Mouse (Mus musculus): Measurements from ENCODE around the gene Slc39a11. TPM values are rescaled to one million over a fixed set of nuclear protein-coding genes. Genes with fewer than 3 reads are reported as not detected.
"Not testable (repeated sequence)": the region's sequence is repeated elsewhere in the genome, so short reads cannot be mapped to it uniquely, and the experiment has no call there.

Slc39a11 gene
- polyA plus RNA-seq, 1 experiment, result 0.08 TPM

DNA sequence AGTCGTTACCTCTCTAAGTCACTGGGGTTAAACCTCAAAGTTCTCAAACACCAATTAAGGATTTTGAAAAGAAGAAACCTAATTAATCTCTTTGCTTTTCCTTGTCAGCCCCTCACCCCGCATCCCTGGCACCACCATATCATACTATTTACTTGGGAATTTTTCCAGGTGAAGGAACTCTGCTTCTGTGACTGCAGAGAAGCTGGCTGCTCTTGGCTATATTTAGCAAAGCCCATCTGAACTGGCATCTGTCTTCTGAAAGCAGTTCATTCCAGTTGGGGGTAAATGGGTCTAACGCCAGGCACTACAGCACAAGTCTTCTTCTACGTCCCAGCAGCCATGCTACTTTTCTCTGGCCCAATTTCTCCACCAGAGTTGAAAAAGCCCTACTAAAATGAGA is 23.7 kb upstream of the Slc39a11 start:
- Histone ChIP-seq H3K4me1 (ENCODE audit: control insufficient read depth) (peaks cover 63% of the 10 kb centered on the region), H3K4me3 (replicated peaks) (no peak overlapping the region)
- no peak for TF ChIP-seq TAL1 (IDR thresholded peaks at IDR 0.05; ENCODE audit: low read length)
- TF ChIP-seq GATA1 (IDR thresholded peaks at IDR 0.05; ENCODE audit: low read length), result no peak

DNA sequence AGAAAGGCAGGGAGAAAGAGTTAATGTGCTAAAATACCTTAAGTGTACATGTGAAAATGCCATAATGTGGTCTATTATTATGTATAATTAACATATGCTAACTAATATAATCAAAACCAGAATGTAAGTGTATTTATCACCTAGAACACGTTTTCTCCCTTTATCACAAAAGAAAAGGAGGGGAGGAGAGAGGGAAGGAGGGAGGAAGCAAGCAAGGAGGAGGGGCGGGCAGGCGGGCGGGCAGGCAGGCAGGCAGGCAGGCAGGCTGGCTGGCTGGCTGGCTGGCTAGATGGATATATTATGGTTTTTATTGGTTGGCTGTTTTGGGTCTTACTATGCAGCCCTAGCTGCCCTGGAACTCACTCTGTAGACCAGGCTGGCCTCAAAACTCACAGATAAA is 19.8 kb upstream of the Slc39a11 start:
- Histone ChIP-seq H3K4me1 (ENCODE audit: control insufficient read depth) (peaks cover 73% of the 10 kb centered on the region), H3K4me3 (replicated peaks) (no peak overlapping the region), H3K36me3 (ENCODE audit: control insufficient read depth) (peaks cover 96% of the 10 kb centered on the region), H3K27me3 (ENCODE audit: control insufficient read depth) (no peaks in the 10 kb centered on the region), H3K9me3 (ENCODE audit: control insufficient read depth, low read length) (no peaks in the 10 kb centered on the region)
- no peak for TF ChIP-seq GATA1 (IDR thresholded peaks at IDR 0.05; ENCODE audit: low read length)
- TF ChIP-seq TAL1 (IDR thresholded peaks at IDR 0.05; ENCODE audit: low read length), result no peak

More for the DNA sequence above, 23.7 kb upstream of the Slc39a11 start:
- peaks cover 98% of the 10 kb centered on the region for H3K36me3 ChIP-seq (ENCODE audit: control insufficient read depth)
- no peaks in the 10 kb centered on the region for H3K9me3 ChIP-seq (ENCODE audit: control insufficient read depth, low read length)
- H3K27me3 ChIP-seq (ENCODE audit: control insufficient read depth), result no peaks in the 10 kb centered on the region

- Histone ChIP-seq H3K27me3 (ENCODE audit: control insufficient read depth) (no peaks in the 10 kb centered on the region), H3K4me1 (ENCODE audit: control insufficient read depth) (peaks cover 72% of the 10 kb centered on the region), H3K4me3 (replicated peaks) (no peak overlapping the region), H3K9me3 (ENCODE audit: control insufficient read depth, low read length) (no peaks in the 10 kb centered on the region), H3K36me3 (ENCODE audit: control insufficient read depth) (peaks cover 96% of the 10 kb centered on the region)
- no peak for TF ChIP-seq GATA1 (IDR thresholded peaks at IDR 0.05; ENCODE audit: low read length)
- TF ChIP-seq TAL1 (IDR thresholded peaks at IDR 0.05; ENCODE audit: low read length), result no peak
These were observed 19.0 kb upstream of the Slc39a11 start for GRCm38 (mm10) chr11:113668857-113669256.

GRCm38 (mm10) chr11:113667704-113668103 is 17.8 kb upstream of the Slc39a11 start:
- H3K4me1 ChIP-seq (ENCODE audit: control insufficient read depth), result peaks cover 66% of the 10 kb centered on the region
- no peak overlapping the region for H3K4me3 ChIP-seq (replicated peaks)
- H3K36me3 ChIP-seq (ENCODE audit: control insufficient read depth), result peaks cover 96% of the 10 kb centered on the region
- no peak for TF ChIP-seq TAL1 (IDR thresholded peaks at IDR 0.05; ENCODE audit: low read length)
- TF ChIP-seq GATA1 (IDR thresholded peaks at IDR 0.05; ENCODE audit: low read length), result no peak
- no peaks in the 10 kb centered on the region for H3K27me3 ChIP-seq (ENCODE audit: control insufficient read depth)
- H3K9me3 ChIP-seq (ENCODE audit: control insufficient read depth, low read length), result no peaks in the 10 kb centered on the region

GRCm38 (mm10) chr11:113667122-113667521 is 17.2 kb upstream of the Slc39a11 start:
- Histone ChIP-seq H3K9me3 (ENCODE audit: control insufficient read depth, low read length) (no peaks in the 10 kb centered on the region), H3K36me3 (ENCODE audit: control insufficient read depth) (peaks cover 96% of the 10 kb centered on the region), H3K4me1 (ENCODE audit: control insufficient read depth) (peaks cover 62% of the 10 kb centered on the region), H3K27me3 (ENCODE audit: control insufficient read depth) (no peaks in the 10 kb centered on the region), H3K4me3 (replicated peaks) (peak overlapping the region; percentile 43)
- no peak for TF ChIP-seq GATA1 (IDR thresholded peaks at IDR 0.05; ENCODE audit: low read length)
- no peak for TF ChIP-seq TAL1 (IDR thresholded peaks at IDR 0.05; ENCODE audit: low read length)

GRCm38 (mm10) chr11:113666648-113667047 is 16.8 kb upstream of the Slc39a11 start:
- TF ChIP-seq GATA1 (IDR thresholded peaks at IDR 0.05; ENCODE audit: low read length) (no peak), TAL1 (IDR thresholded peaks at IDR 0.05; ENCODE audit: low read length) (no peak)
- Histone ChIP-seq H3K9me3 (ENCODE audit: control insufficient read depth, low read length) (no peaks in the 10 kb centered on the region), H3K4me3 (replicated peaks) (peak overlapping the region; percentile 43), H3K36me3 (ENCODE audit: control insufficient read depth) (peaks cover 96% of the 10 kb centered on the region), H3K4me1 (ENCODE audit: control insufficient read depth) (peaks cover 59% of the 10 kb centered on the region), H3K27me3 (ENCODE audit: control insufficient read depth) (no peaks in the 10 kb centered on the region)

- Histone ChIP-seq H3K4me1 (ENCODE audit: control insufficient read depth) (peaks cover 55% of the 10 kb centered on the region), H3K9me3 (ENCODE audit: control insufficient read depth, low read length) (no peaks in the 10 kb centered on the region), H3K4me3 (replicated peaks) (peak overlapping the region; percentile 43), H3K36me3 (ENCODE audit: control insufficient read depth) (peaks cover 96% of the 10 kb centered on the region), H3K27me3 (ENCODE audit: control insufficient read depth) (no peaks in the 10 kb centered on the region)
- no peak for TF ChIP-seq TAL1 (IDR thresholded peaks at IDR 0.05; ENCODE audit: low read length)
- peak; percentile 54 for TF ChIP-seq GATA1 (IDR thresholded peaks at IDR 0.05; ENCODE audit: low read length)
These were observed 16.3 kb upstream of the Slc39a11 start for GRCm38 (mm10) chr11:113666205-113666604.

GRCm38 (mm10) chr11:113664279-113664678 is 14.4 kb upstream of the Slc39a11 start:
- Histone ChIP-seq H3K4me3 (replicated peaks) (no peak overlapping the region), H3K27me3 (ENCODE audit: control insufficient read depth) (no peaks in the 10 kb centered on the region), H3K36me3 (ENCODE audit: control insufficient read depth) (peaks cover 97% of the 10 kb centered on the region), H3K9me3 (ENCODE audit: control insufficient read depth, low read length) (no peaks in the 10 kb centered on the region), H3K4me1 (ENCODE audit: control insufficient read depth) (peaks cover 40% of the 10 kb centered on the region)
- no peak for TF ChIP-seq GATA1 (IDR thresholded peaks at IDR 0.05; ENCODE audit: low read length)
- no peak for TF ChIP-seq TAL1 (IDR thresholded peaks at IDR 0.05; ENCODE audit: low read length)

DNA sequence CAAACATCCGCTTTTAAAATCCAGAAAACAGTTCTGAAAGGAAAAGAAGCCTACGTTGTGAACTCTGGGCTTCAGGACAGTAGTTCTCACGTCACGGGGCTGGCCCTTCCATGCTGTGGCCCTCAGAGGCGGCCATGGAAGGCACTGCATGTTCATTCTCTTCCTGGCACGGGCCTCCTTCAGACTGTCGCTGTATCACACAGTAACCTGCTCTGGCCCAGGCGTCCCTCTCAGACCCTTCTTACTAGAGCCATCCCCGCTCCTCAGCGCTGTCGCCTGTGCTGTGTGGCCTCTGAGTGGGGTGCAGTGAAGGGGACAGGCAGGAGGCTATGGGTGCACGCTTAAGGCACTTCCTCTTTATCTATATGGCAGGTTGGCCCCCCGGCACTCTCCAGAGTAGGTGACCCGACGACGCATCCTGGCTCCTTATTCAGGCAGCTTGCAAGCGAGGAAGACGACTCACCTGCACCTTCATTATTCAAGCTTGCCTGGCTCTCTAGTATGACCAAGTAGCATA is 12.0 kb upstream of the Slc39a11 start:
- H3K4me3 ChIP-seq (replicated peaks), result no peak overlapping the region
- peaks cover 16% of the 10 kb centered on the region for H3K4me1 ChIP-seq (ENCODE audit: control insufficient read depth)
- H3K36me3 ChIP-seq (ENCODE audit: control insufficient read depth), result peaks cover 97% of the 10 kb centered on the region
- no peaks in the 10 kb centered on the region for H3K27me3 ChIP-seq (ENCODE audit: control insufficient read depth)
- no peak for TF ChIP-seq TAL1 (IDR thresholded peaks at IDR 0.05; ENCODE audit: low read length)
- no peak for TF ChIP-seq GATA1 (IDR thresholded peaks at IDR 0.05; ENCODE audit: low read length)
- no peaks in the 10 kb centered on the region for H3K9me3 ChIP-seq (ENCODE audit: control insufficient read depth, low read length)

- no peaks in the 10 kb centered on the region for H3K9me3 ChIP-seq (ENCODE audit: control insufficient read depth, low read length)
- TF ChIP-seq GATA1 (IDR thresholded peaks at IDR 0.05; ENCODE audit: low read length), result no peak
- TF ChIP-seq TAL1 (IDR thresholded peaks at IDR 0.05; ENCODE audit: low read length), result no peak
- no peaks in the 10 kb centered on the region for H3K27me3 ChIP-seq (ENCODE audit: control insufficient read depth)
- peaks cover 9% of the 10 kb centered on the region for H3K4me1 ChIP-seq (ENCODE audit: control insufficient read depth)
- H3K4me3 ChIP-seq (replicated peaks), result no peak overlapping the region
- peaks cover 98% of the 10 kb centered on the region for H3K36me3 ChIP-seq (ENCODE audit: control insufficient read depth)
These were observed 11.1 kb upstream of the Slc39a11 start for GRCm38 (mm10) chr11:113660940-113661339.

DNA sequence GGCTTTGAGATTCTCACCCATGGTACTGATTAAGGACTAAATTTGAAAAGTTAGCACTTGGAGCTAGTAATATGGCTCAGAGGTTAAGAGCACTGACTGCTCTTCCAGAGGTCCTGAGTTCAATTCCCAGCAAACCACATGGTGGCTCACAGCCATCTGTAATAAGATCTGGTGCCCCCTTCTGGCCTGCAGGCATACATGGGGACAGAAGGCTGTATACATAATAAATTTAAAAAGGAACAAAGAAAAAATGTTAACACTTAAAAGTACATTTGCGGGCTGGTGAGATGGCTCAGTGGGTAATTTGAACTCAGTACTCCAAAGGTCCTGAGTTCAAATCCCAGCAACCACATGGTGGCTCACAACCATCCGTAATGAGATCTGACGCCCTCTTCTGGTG is 10.3 kb upstream of the Slc39a11 start:
- not testable (repeated sequence) for H3K27me3 ChIP-seq (ENCODE audit: control insufficient read depth); H3K4me3 ChIP-seq (replicated peaks); H3K4me1 ChIP-seq (ENCODE audit: control insufficient read depth); H3K9me3 ChIP-seq (ENCODE audit: control insufficient read depth, low read length)
- peaks cover 100% of the 10 kb centered on the region for H3K36me3 ChIP-seq (ENCODE audit: control insufficient read depth)
